Comparison of ENCODE assay signal across 8 mouse cellular contexts in the genomic region with DNA sequence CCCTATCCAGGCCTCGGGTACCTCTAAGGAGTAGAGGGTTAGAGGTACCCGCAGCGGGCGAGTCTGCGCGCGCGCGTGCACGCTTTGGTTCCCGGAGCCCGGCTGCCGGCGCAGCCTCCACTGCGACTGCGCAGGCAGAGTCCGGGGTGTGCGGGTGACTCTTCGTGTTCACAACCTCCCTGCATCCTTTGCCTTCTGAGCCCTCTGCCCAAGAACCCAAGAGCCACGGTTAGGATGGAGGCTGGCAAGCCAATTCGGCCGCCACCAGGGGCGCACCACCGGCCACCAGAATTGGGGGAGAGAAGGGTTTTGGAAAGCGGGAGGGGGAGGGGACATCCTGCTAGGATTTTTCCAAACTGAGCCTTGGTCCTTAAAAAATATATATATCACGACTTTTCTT. TPM values are rescaled to one million over a fixed set of nuclear protein-coding genes. Genes with fewer than 3 reads are reported as not detected.
DNase-seq lines count a peak whose midpoint lies in the region; ATAC-seq and TF ChIP-seq lines count a peak whose summit lies in the region.

No protein-coding gene starts in this region.

- H3K9me3 ChIP-seq in forebrain, embryonic 11.5 days (ENCODE audit: control insufficient read depth, low read length) = no peaks in the 10 kb centered on the region
- H3K9me3 ChIP-seq in hindbrain, embryonic 16.5 days (ENCODE audit: control insufficient read depth, low read length) = no peaks in the 10 kb centered on the region
- H3K9me3 ChIP-seq in limb, embryonic 15.5 days = no peaks in the 10 kb centered on the region
- H3K9me3 ChIP-seq in neural tube, embryonic 11.5 days (ENCODE audit: control insufficient read depth, low read length) = no peaks in the 10 kb centered on the region

- ATAC-seq in forebrain, embryonic 11.5 days (replicated peaks; ENCODE audit: low FRiP score) = no peak
- ATAC-seq in hindbrain, embryonic 16.5 days = no peak
- no peak for ATAC-seq in limb, embryonic 15.5 days (ENCODE audit: insufficient number of reproducible peaks, low FRiP score, low TSS enrichment, low read depth)
- no peak for ATAC-seq in neural tube, embryonic 11.5 days (ENCODE audit: insufficient read depth, low FRiP score, low TSS enrichment)
- ATAC-seq in megakaryocyte-erythroid progenitor cell, adult 5-6 weeks (replicated peaks; ENCODE audit: low FRiP score, low TSS enrichment, poor library complexity, severe bottlenecking) = no peak

- no peak overlapping the region for H3K9ac ChIP-seq in heart, adult 2 months (ENCODE audit: low read depth, low read length)
- peak overlapping the region; percentile 14; the same call in 1 of the 2 replicates for H3K9ac ChIP-seq in forebrain, embryonic 11.5 days (ENCODE audit: low read length)
- H3K9ac ChIP-seq in hindbrain, embryonic 16.5 days (ENCODE audit: low read depth, low read length) = peak overlapping the region; percentile 60
- no peak overlapping the region for H3K9ac ChIP-seq in limb, embryonic 15.5 days
- H3K9ac ChIP-seq in neural tube, embryonic 11.5 days (ENCODE audit: low read length) = no peak overlapping the region

- WGBS in heart, adult 2 months = 8% methylated on average over 26 of the region's 26 CpGs
- WGBS in forebrain, embryonic 11.5 days = 2% methylated on average over 26 of the region's 26 CpGs
- WGBS in hindbrain, embryonic 16.5 days = 1% methylated on average over 26 of the region's 26 CpGs
- 3% methylated on average over 26 of the region's 26 CpGs for WGBS in limb, embryonic 15.5 days
- WGBS in neural tube, embryonic 11.5 days = 2% methylated on average over 26 of the region's 26 CpGs

- peak; percentile 68 for TF ChIP-seq CTCF in heart, adult 2 months (IDR thresholded peaks at IDR 0.05)

- no peaks in the 10 kb centered on the region for H3K36me3 ChIP-seq in heart, adult 2 months (ENCODE audit: control insufficient read depth, insufficient read depth, low read length)
- H3K36me3 ChIP-seq in forebrain, embryonic 11.5 days (ENCODE audit: control insufficient read depth, insufficient read depth, low read length) = no peaks in the 10 kb centered on the region
- H3K36me3 ChIP-seq in hindbrain, embryonic 16.5 days (ENCODE audit: control insufficient read depth, insufficient read depth, low read length) = no peaks in the 10 kb centered on the region
- H3K36me3 ChIP-seq in limb, embryonic 15.5 days = no peaks in the 10 kb centered on the region
- H3K36me3 ChIP-seq in neural tube, embryonic 11.5 days (ENCODE audit: control insufficient read depth, insufficient read depth, low read length) = no peaks in the 10 kb centered on the region

- H3K4me2 ChIP-seq in forebrain, embryonic 11.5 days (ENCODE audit: low read depth, low read length, severe bottlenecking) = peak overlapping the region; percentile 46
- peak overlapping the region; percentile 83 for H3K4me2 ChIP-seq in hindbrain, embryonic 16.5 days (ENCODE audit: low read length)
- peak overlapping the region; percentile 61 for H3K4me2 ChIP-seq in limb, embryonic 15.5 days
- H3K4me2 ChIP-seq in neural tube, embryonic 11.5 days (ENCODE audit: low read depth) = peak overlapping the region; percentile 40

- H3K4me3 ChIP-seq in heart, adult 2 months = 0 out of 2 replicates have a peak overlapping the region, but pooled peaks have one; percentile 22
- peak overlapping the region; percentile 15 for H3K4me3 ChIP-seq in forebrain, embryonic 11.5 days (ENCODE audit: low read depth, low read length)
- H3K4me3 ChIP-seq in hindbrain, embryonic 16.5 days (ENCODE audit: low read length) = peak overlapping the region; percentile 34
- peak overlapping the region; percentile 29 for H3K4me3 ChIP-seq in limb, embryonic 15.5 days
- peak overlapping the region; percentile 18 for H3K4me3 ChIP-seq in neural tube, embryonic 11.5 days (ENCODE audit: low read depth, low read length)

- no peak for TF ChIP-seq POLR2A in heart, adult 2 months (IDR thresholded peaks at IDR 0.05; ENCODE audit: insufficient read depth, low read depth, low read length)

- no peaks in the 10 kb centered on the region for H3K4me1 ChIP-seq in heart, adult 2 months (ENCODE audit: control insufficient read depth, insufficient read depth, low read length)
- H3K4me1 ChIP-seq in forebrain, embryonic 11.5 days (replicated peaks; ENCODE audit: control insufficient read depth, insufficient read depth, low read length) = peaks cover 10% of the 10 kb centered on the region; the same call in 1 of the 2 replicates
- peaks cover 18% of the 10 kb centered on the region for H3K4me1 ChIP-seq in hindbrain, embryonic 16.5 days (ENCODE audit: control insufficient read depth, insufficient read depth, low read depth, low read length)
- H3K4me1 ChIP-seq in limb, embryonic 15.5 days = peaks cover 38% of the 10 kb centered on the region
- peaks cover 8% of the 10 kb centered on the region for H3K4me1 ChIP-seq in neural tube, embryonic 11.5 days (ENCODE audit: control insufficient read depth, insufficient read depth, low read length)

- intact Hi-C loops in heart, adult 2 months (cut with DNase I) = no loop called here
- intact Hi-C loops in heart, postnatal 25 days (cut with DNase I) = no loop called here

- TF ChIP-seq EP300 in heart, adult 2 months (IDR thresholded peaks at IDR 0.05; ENCODE audit: insufficient read depth, low read depth, low read length) = no peak

- H3K27me3 ChIP-seq in heart, adult 2 months (ENCODE audit: control insufficient read depth, insufficient read depth, low read length) = no peaks in the 10 kb centered on the region
- peaks cover 6% of the 10 kb centered on the region; the same call in 1 of the 2 replicates for H3K27me3 ChIP-seq in forebrain, embryonic 11.5 days (ENCODE audit: control insufficient read depth, insufficient read depth, low read length)
- peaks cover 3% of the 10 kb centered on the region for H3K27me3 ChIP-seq in hindbrain, embryonic 16.5 days (replicated peaks; ENCODE audit: control insufficient read depth, insufficient read depth, low read length)
- H3K27me3 ChIP-seq in limb, embryonic 15.5 days = peaks cover 10% of the 10 kb centered on the region
- H3K27me3 ChIP-seq in neural tube, embryonic 11.5 days (ENCODE audit: control insufficient read depth, insufficient read depth, low read length) = no peaks in the 10 kb centered on the region; the same call in 1 of the 2 replicates

- DNase-seq in heart, adult 2 months = peak; percentile 41 to 70
- no peak for DNase-seq in heart, postnatal 25 days (ENCODE audit: low spot score)
- peak; percentile 66 to 79 for DNase-seq in adrenal gland, postnatal 36 days
- peak; percentile 86 for DNase-seq in forebrain, embryonic 11.5 days (ENCODE audit: low spot score)
- DNase-seq in neural tube, embryonic 11.5 days (ENCODE audit: low spot score) = peak; percentile 73

- H3K79me2 ChIP-seq in heart, adult 2 months (replicated peaks; ENCODE audit: control insufficient read depth, insufficient read depth, low read length) = no peaks in the 10 kb centered on the region

- no peak overlapping the region for H3K27ac ChIP-seq in heart, adult 2 months
- H3K27ac ChIP-seq in forebrain, embryonic 11.5 days (ENCODE audit: low read depth, low read length) = no peak overlapping the region
- H3K27ac ChIP-seq in hindbrain, embryonic 16.5 days (ENCODE audit: low read depth, low read length) = no peak overlapping the region; the same call in 1 of the 2 replicates
- 0 out of 2 replicates have a peak overlapping the region, but pooled peaks have one; percentile 99 for H3K27ac ChIP-seq in limb, embryonic 15.5 days
- H3K27ac ChIP-seq in neural tube, embryonic 11.5 days (ENCODE audit: low read depth, low read length) = no peak overlapping the region

RNA-seq across cellular contexts. Expression of a gene that starts 2.7 kb away (rescaled TPM):
- 10 to 100 TPM; 11.3 to 12.9 TPM for total RNA-seq in heart, adult 2 months (2021)
- 33.8 and 45.8 TPM in 2 replicates for polyA plus RNA-seq in heart, adult 2 months (2012; rRNA removed)
- total RNA-seq in heart, postnatal 25 days (2021) = 10 to 100 TPM; 12.7 to 17.8 TPM
- 10 to 100 TPM; 62.4 to 73.4 TPM for total RNA-seq in adrenal gland, postnatal 36 days (2021)
- 24.5 and 27.8 TPM in 2 replicates for polyA plus RNA-seq in forebrain, embryonic 11.5 days (2014; fragmentation: Nextera tagmentation; extraction: Ambion mirVana)
- 50.9 and 53.0 TPM in 2 replicates for polyA plus RNA-seq in hindbrain, embryonic 16.5 days (2015; fragmentation: Nextera tagmentation; extraction: Ambion mirVana)
- 17.2 and 23.5 TPM in 2 replicates for polyA plus RNA-seq in limb, embryonic 15.5 days (2015; fragmentation: Nextera tagmentation; extraction: Ambion mirVana)
- 20.6 and 21.6 TPM in 2 replicates for polyA plus RNA-seq in neural tube, embryonic 11.5 days (2014; fragmentation: Nextera tagmentation; extraction: Ambion mirVana)
- total RNA-seq in megakaryocyte-erythroid progenitor cell, adult 5-6 weeks (2014; fragmentation: Nextera tagmentation) = 25.2 and 28.8 TPM in 2 replicates
- 7.9 and 13.2 TPM in 2 replicates for total RNA-seq in megakaryocyte-erythroid progenitor cell, adult 5-6 weeks (2017)

RNA-seq across cellular contexts. Expression of a gene that starts 57.8 kb away (rescaled TPM):
- 1 to 10 TPM; 1.3 to 1.7 TPM for total RNA-seq in heart, adult 2 months (2021)
- 1.9 and 2.8 TPM in 2 replicates for polyA plus RNA-seq in heart, adult 2 months (2012; rRNA removed)
- total RNA-seq in heart, postnatal 25 days (2021) = under 1 TPM; 0.61 to 0.70 TPM
- 1 to 10 TPM in 1 of 2 experiments, under 1 TPM in 1; 0.46 to 1.9 TPM for total RNA-seq in adrenal gland, postnatal 36 days (2021)
- 0.92 and 1.2 TPM in 2 replicates for polyA plus RNA-seq in forebrain, embryonic 11.5 days (2014; fragmentation: Nextera tagmentation; extraction: Ambion mirVana)
- 0.97 and 0.98 TPM in 2 replicates for polyA plus RNA-seq in hindbrain, embryonic 16.5 days (2015; fragmentation: Nextera tagmentation; extraction: Ambion mirVana)
- polyA plus RNA-seq in limb, embryonic 15.5 days (2015; fragmentation: Nextera tagmentation; extraction: Ambion mirVana) = 0.35 and 0.37 TPM in 2 replicates
- polyA plus RNA-seq in neural tube, embryonic 11.5 days (2014; fragmentation: Nextera tagmentation; extraction: Ambion mirVana) = 0.44 and 0.57 TPM in 2 replicates
- not detected in 2 replicates for total RNA-seq in megakaryocyte-erythroid progenitor cell, adult 5-6 weeks (2014; fragmentation: Nextera tagmentation)
- total RNA-seq in megakaryocyte-erythroid progenitor cell, adult 5-6 weeks (2017) = not detected in 2 replicates

RNA-seq across cellular contexts. Expression of a gene that starts 58.1 kb away (rescaled TPM):
- 1 to 10 TPM; 1.7 to 1.8 TPM for total RNA-seq in heart, adult 2 months (2021)
- polyA plus RNA-seq in heart, adult 2 months (2012; rRNA removed) = 2.2 and 3.7 TPM in 2 replicates
- total RNA-seq in heart, postnatal 25 days (2021) = 1 to 10 TPM; 1.1 to 1.7 TPM
- 1 to 10 TPM; 3.4 to 4.5 TPM for total RNA-seq in adrenal gland, postnatal 36 days (2021)
- polyA plus RNA-seq in forebrain, embryonic 11.5 days (2014; fragmentation: Nextera tagmentation; extraction: Ambion mirVana) = 92.7 and 94.0 TPM in 2 replicates
- 9.8 and 14.6 TPM in 2 replicates for polyA plus RNA-seq in hindbrain, embryonic 16.5 days (2015; fragmentation: Nextera tagmentation; extraction: Ambion mirVana)
- 55.8 and 62.5 TPM in 2 replicates for polyA plus RNA-seq in limb, embryonic 15.5 days (2015; fragmentation: Nextera tagmentation; extraction: Ambion mirVana)
- polyA plus RNA-seq in neural tube, embryonic 11.5 days (2014; fragmentation: Nextera tagmentation; extraction: Ambion mirVana) = 78.4 and 84.2 TPM in 2 replicates
- total RNA-seq in megakaryocyte-erythroid progenitor cell, adult 5-6 weeks (2014; fragmentation: Nextera tagmentation) = 48.9 and 64.6 TPM in 2 replicates
- 18.5 and 36.5 TPM in 2 replicates for total RNA-seq in megakaryocyte-erythroid progenitor cell, adult 5-6 weeks (2017)

Comparison
In these comparisons a context has a peak if more than half of its experiments do, and no peak if none do; other contexts are left out.
1. H3K9ac ChIP-seq: peak in forebrain, embryonic 11.5 days (single experiment) and hindbrain, embryonic 16.5 days (single experiment); none in heart, adult 2 months (single experiment), limb, embryonic 15.5 days (single experiment) and neural tube, embryonic 11.5 days (single experiment).
2. Peak in every context shown above with its lines, with median percentiles within 50 percentile points of each other: H3K4me3 ChIP-seq and H3K4me2 ChIP-seq.